Mouse (Mus musculus) intestine, postnatal 0 days (tissue): ENCODE results near the gene Git1. TPM values are rescaled to one million over a fixed set of nuclear protein-coding genes. Genes with fewer than 3 reads are reported as not detected.

Source experiments
- ATAC-seq: fragments of 200-750 bp; cut with Nextera tagmentation; 2 replicates; pipeline ENCODE4 v1.8.0; 2017; ENCODE audit warnings: mild to moderate bottlenecking, moderate TSS enrichment, moderate library complexity
- H3K27ac ChIP-seq: fragments of 300-500 bp; sonication (generic); 2 replicates; pipeline ENCODE4 v1.5.1; 2014; ENCODE audit warnings: mild to moderate bottlenecking, low read depth, low read length, moderate library complexity
- H3K27me3 ChIP-seq: fragments of 300-500 bp; sonication (generic); replicated peaks from 2 replicates; pipeline ENCODE4 v1.6.1; 2014; ENCODE audit warnings: low read length, mixed read lengths; ENCODE audit not compliant: control insufficient read depth, insufficient read depth
- H3K36me3 ChIP-seq: fragments of 300-500 bp; sonication (generic); 2 replicates; pipeline ENCODE4 v1.6.1; 2014; ENCODE audit warnings: mild to moderate bottlenecking, moderate library complexity; ENCODE audit not compliant: control insufficient read depth, insufficient read depth
- H3K4me1 ChIP-seq: fragments of 300-500 bp; sonication (generic); replicated peaks from 2 replicates; pipeline ENCODE4 v1.6.1; 2014; ENCODE audit warnings: antibody characterized with exemption, low read length, mixed read lengths; ENCODE audit not compliant: control insufficient read depth, insufficient read depth
- H3K4me2 ChIP-seq: fragments of 300-500 bp; sonication (generic); replicated peaks from 2 replicates; pipeline ENCODE4 v1.6.1; 2014; ENCODE audit warnings: low read depth, mild to moderate bottlenecking, moderate library complexity
- H3K4me3 ChIP-seq: fragments of 300-500 bp; sonication (generic); 2 replicates; pipeline ENCODE4 v1.5.1; 2014; ENCODE audit warnings: low read depth, low read length
- H3K9ac ChIP-seq: fragments of 300-500 bp; sonication (generic); 2 replicates; pipeline ENCODE4 v1.6.1; 2014; ENCODE audit warnings: mild to moderate bottlenecking, low read depth, low read length
- H3K9me3 ChIP-seq: fragments of 300-500 bp; sonication (generic); 2 replicates; pipeline ENCODE4 v1.6.1; 2016; ENCODE audit warnings: mixed run types; ENCODE audit not compliant: control insufficient read depth
- CTCF ChIP-seq: sonication (generic); IDR thresholded peaks from 2 replicates; pipeline ENCODE4 v1.5.1; 2016; ENCODE audit warnings: low read depth, mild to moderate bottlenecking, control low read depth, antibody characterized with exemption, moderate library complexity
- WGBS: fragments of 180-500 bp; shearing (Covaris S2); extraction: QIAGEN DNeasy Blood & Tissue Kit; methylation state at CpG from one replicate; pipeline ENCODE4 v1.1.7; 2014; 5-methylcytosine and 5-hydroxymethylcytosine counted together
- polyA plus RNA-seq: library from polyadenylated mRNA; unstranded; fragments of >200 nt; fragmentation: Nextera tagmentation; extraction: Ambion mirVana; gene quantifications from 2 replicates; pipeline ENCODE4 v1.2.1, GENCODE M21; 2015

Git1 gene
- polyA plus RNA-seq, 1 experiment from 2014 or later = 21.9 TPM

DNA sequence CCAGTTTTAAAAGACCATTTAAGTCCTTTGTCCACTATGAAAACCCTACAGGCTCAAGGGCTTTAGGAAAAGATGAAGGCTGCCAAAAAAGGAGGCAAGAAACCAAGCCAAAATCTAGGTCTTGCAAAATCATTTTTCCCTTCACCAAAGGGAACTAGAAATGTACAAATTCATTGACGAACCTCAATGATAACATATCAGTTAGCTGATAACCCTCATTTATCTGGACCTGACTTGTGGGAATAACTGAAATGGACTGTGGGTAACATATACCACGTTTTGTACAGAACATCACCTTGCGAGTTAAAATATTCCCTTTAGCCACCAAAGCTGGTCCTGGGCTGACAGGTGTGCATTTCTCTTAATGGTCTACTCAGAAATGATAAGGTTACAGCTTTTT lies 36.3 kb downstream of the Git1 start:
- WGBS = 60% methylated on average over 3 of the region's 3 CpGs
- TF ChIP-seq CTCF = no peak
- Histone ChIP-seq H3K27me3 (no peaks in the 10 kb centered on the region), H3K27ac (no peak overlapping the region), H3K9ac (no peak overlapping the region), H3K36me3 (peaks cover 4% of the 10 kb centered on the region; the same call in 1 of the 2 replicates), H3K9me3 (no peaks in the 10 kb centered on the region), H3K4me2 (no peak overlapping the region), H3K4me1 (no peaks in the 10 kb centered on the region), H3K4me3 (no peak overlapping the region)
- no peak for ATAC-seq

DNA sequence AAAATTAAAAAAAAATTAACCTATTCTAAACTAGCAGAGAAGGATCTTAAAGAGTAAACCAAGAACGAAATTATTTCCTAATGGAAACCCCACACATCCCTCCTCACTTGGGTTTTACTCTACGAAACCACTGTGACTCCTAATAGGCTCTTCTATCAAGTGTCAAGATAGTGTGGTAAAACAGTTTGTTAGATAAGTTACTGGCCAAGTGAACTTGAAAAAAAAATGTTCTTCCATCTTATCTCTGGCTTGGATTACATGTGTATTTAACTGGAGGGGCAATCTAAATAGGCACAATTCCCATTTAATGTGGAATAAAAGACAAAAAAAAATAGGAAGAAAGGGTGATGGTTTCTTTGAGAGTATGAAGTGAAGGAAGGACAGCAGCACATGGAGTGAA lies 37.5 kb downstream of the Git1 start:
- WGBS = 75% methylated on average over 2 of the region's 2 CpGs
- Histone ChIP-seq H3K9ac (no peak overlapping the region), H3K27me3 (no peaks in the 10 kb centered on the region), H3K4me2 (no peak overlapping the region), H3K36me3 (peaks cover 4% of the 10 kb centered on the region; the same call in 1 of the 2 replicates), H3K9me3 (no peaks in the 10 kb centered on the region), H3K27ac (no peak overlapping the region), H3K4me3 (no peak overlapping the region), H3K4me1 (no peaks in the 10 kb centered on the region)
- no peak for ATAC-seq
- TF ChIP-seq CTCF = no peak

DNA sequence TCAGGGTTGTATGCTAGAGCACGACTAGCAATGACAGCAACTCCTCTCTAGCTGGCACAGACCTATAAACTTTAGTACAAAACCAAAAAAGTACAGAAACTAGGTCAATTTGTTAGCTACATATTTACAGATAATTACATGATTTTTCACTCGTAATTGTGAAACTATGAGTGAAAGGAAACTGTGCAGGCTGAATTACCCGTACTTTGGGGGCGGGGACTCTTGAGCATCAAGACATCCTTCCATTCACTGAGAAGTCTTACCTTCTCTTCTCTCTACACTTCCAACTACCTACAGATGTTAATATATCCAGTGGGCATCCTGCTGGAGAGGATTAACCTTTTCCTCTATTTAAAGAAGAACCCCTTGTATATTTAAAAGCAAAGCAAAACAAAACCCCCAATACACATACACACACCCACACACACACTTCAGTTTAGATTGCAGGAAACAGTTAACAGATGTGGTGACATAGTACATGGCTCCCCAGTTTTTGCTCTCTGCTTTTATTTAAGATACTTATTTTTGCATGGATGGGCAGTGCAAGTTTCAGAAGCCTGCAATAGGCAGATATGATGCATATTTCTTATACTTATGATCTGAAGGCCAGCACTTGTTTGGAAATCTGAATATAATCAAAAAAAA lies 39.0 kb downstream of the Git1 start:
- Histone ChIP-seq H3K27ac (no peak overlapping the region), H3K4me2 (no peak overlapping the region), H3K9ac (no peak overlapping the region), H3K4me1 (no peaks in the 10 kb centered on the region), H3K4me3 (no peak overlapping the region), H3K36me3 (peaks cover 13% of the 10 kb centered on the region), H3K27me3 (no peaks in the 10 kb centered on the region), H3K9me3 (no peaks in the 10 kb centered on the region)
- TF ChIP-seq CTCF = no peak
- no peak for ATAC-seq
- WGBS = 79% methylated on average over 4 of the region's 4 CpGs

DNA sequence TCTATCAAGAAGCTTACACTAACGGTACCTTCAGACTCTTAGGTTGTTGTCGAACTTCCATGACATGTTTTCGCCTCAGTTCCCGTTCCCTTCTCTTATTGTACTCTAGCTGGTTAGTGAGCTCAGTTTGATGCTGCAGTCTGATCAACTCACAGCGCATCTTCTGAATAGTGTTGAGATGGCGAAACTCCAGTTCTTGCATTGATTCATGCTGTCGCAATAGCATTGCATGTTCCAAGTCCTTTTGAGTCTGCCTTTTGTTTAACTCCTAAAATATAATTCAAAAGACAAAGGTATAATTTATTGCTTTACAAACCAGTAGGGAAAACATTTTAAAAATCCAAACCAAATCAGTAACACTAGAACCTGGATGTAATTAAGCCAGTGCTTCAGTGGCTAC lies 51.9 kb downstream of the Git1 start:
- H3K4me1 ChIP-seq = no peaks in the 10 kb centered on the region
- no peak overlapping the region for H3K4me3 ChIP-seq
- H3K4me2 ChIP-seq = no peak overlapping the region
- no peak for TF ChIP-seq CTCF
- H3K27ac ChIP-seq = no peak overlapping the region
- peaks cover 66% of the 10 kb centered on the region for H3K36me3 ChIP-seq
- no peak for ATAC-seq
- no peaks in the 10 kb centered on the region for H3K9me3 ChIP-seq
- no peak overlapping the region for H3K9ac ChIP-seq
- H3K27me3 ChIP-seq = no peaks in the 10 kb centered on the region
- 93% methylated on average over 7 of the region's 7 CpGs for WGBS

Other genes starting within 250 kb of the Git1 start
- 0.18 TPM in 2 replicates for gene Coro6, start 31.2 kb upstream of the Git1 start, polyA plus RNA-seq
- gene Ankrd13b, start 3.9 kb upstream of the Git1 start, polyA plus RNA-seq = 2.1 TPM in 2 replicates
- gene Abhd15, start 21.6 kb downstream of the Git1 start, polyA plus RNA-seq = 2.2 and 3.3 TPM in 2 replicates
- 20.2 and 22.9 TPM in 2 replicates for gene Trp53i13, start 22.4 kb downstream of the Git1 start, polyA plus RNA-seq
- not detected in 2 replicates for gene Gm10392, start 25.6 kb downstream of the Git1 start, polyA plus RNA-seq
- gene Taok1, start 114.3 kb downstream of the Git1 start, polyA plus RNA-seq = 8.6 and 9.3 TPM in 2 replicates
- 4.6 and 7.2 TPM in 2 replicates for gene Nufip2, start 192.6 kb downstream of the Git1 start, polyA plus RNA-seq
- gene Cryba1, start 231.7 kb downstream of the Git1 start, polyA plus RNA-seq = not detected in 2 replicates